Mouse (Mus musculus) hindbrain, postnatal 0 days (tissue): ENCODE measurements around the gene Ptgr2. TPM values are rescaled to one million over a fixed set of nuclear protein-coding genes. Genes with fewer than 3 reads are reported as not detected.
A peak's percentile ranks its signal among the peaks of the same experiment; 100 is the strongest.

Experiments
- ATAC-seq: fragments of 200-750 bp; cut with Nextera tagmentation; 2 replicates; pipeline ENCODE4 v1.8.0; 2017; ENCODE audit warnings: mild to moderate bottlenecking, moderate TSS enrichment, moderate library complexity
- DNase-seq: peaks from one replicate; pipeline ENCODE4 v3.0.0-alpha.2; 2015; ENCODE audit warnings: low spot score
- H3K27ac ChIP-seq: fragments of 300-500 bp; sonication (generic); 2 replicates; pipeline ENCODE4 v1.5.1; 2014; ENCODE audit warnings: mild to moderate bottlenecking
- H3K27me3 ChIP-seq: fragments of 300-500 bp; sonication (generic); 2 replicates; pipeline ENCODE4 v1.6.1; 2014; ENCODE audit warnings: low read length, mixed read lengths; ENCODE audit not compliant: insufficient read depth
- H3K36me3 ChIP-seq: fragments of 300-500 bp; sonication (generic); 2 replicates; pipeline ENCODE4 v1.6.1; 2014; ENCODE audit warnings: low read length, mixed read lengths; ENCODE audit not compliant: insufficient read depth
- H3K4me1 ChIP-seq: fragments of 300-500 bp; sonication (generic); 2 replicates; pipeline ENCODE4 v1.6.1; 2014; ENCODE audit warnings: antibody characterized with exemption, low read length, mixed read lengths; ENCODE audit not compliant: insufficient read depth
- H3K4me2 ChIP-seq: fragments of 300-500 bp; sonication (generic); 2 replicates; pipeline ENCODE4 v1.6.1; 2014; ENCODE audit warnings: low read depth, mild to moderate bottlenecking, low read length, moderate library complexity, mixed read lengths
- H3K4me3 ChIP-seq: fragments of 300-500 bp; sonication (generic); 2 replicates; pipeline ENCODE4 v1.5.1; 2014; ENCODE audit warnings: low read length
- H3K9ac ChIP-seq: fragments of 300-500 bp; sonication (generic); replicated peaks from 2 replicates; pipeline ENCODE4 v1.6.1; 2014; ENCODE audit warnings: mild to moderate bottlenecking, low read length, moderate library complexity, mixed read lengths
- H3K9me3 ChIP-seq: fragments of 300-500 bp; sonication (generic); 2 replicates; pipeline ENCODE4 v1.6.1; 2016; ENCODE audit warnings: low read length, mixed read lengths
- CTCF ChIP-seq: IDR thresholded peaks from 2 replicates; pipeline ENCODE4 v1.5.1; 2016; ENCODE audit warnings: antibody characterized with exemption, control low read depth, low read depth
- WGBS: fragments of 180-500 bp; shearing (Covaris S2); extraction: QIAGEN DNeasy Blood & Tissue Kit; methylation state at CpG from one replicate; pipeline ENCODE4 v1.1.7; 2014; 5-methylcytosine and 5-hydroxymethylcytosine counted together
- polyA plus RNA-seq: library from polyadenylated mRNA; unstranded; fragments of >200 nt; fragmentation: Nextera tagmentation; extraction: Ambion mirVana; gene quantifications from 2 replicates; pipeline ENCODE4 v1.2.1, GENCODE M21; 2015
- total RNA-seq: library from RNA; depleted of rRNA; stranded (reverse); fragments of >200 nt; gene quantifications from 2 replicates; pipeline ENCODE4 v1.2.3, GENCODE M21; 2014

Ptgr2 gene
- total and polyA plus RNA-seq, 2 experiments from 2014 or later = 10.2 to 20.3 TPM

DNA sequence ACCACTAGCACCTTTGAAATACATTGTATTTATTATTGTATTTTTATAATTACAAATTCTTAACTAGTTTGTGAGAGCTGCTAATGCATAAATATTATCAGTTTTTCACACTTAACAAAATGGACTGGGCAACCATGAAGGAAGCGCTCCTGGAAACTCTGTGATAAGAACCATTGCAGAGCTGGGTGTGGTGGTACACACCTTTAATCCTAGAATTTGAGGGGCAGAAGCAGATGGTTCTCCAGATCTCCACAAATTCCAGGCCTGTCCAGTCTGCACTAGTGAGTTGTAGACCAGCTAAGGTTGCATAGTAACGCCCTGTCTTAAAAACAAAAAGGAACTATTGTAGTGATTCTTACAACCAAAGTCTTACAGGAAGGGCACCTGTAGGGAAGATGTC lies 14.2 kb downstream of the Ptgr2 start:
- Histone ChIP-seq H3K4me2 (no peak overlapping the region), H3K9me3 (no peaks in the 10 kb centered on the region), H3K4me3 (no peak overlapping the region), H3K4me1 (no peaks in the 10 kb centered on the region), H3K27ac (no peak overlapping the region), H3K9ac (no peak overlapping the region), H3K27me3 (no peaks in the 10 kb centered on the region), H3K36me3 (peaks cover 9% of the 10 kb centered on the region; the same call in 1 of the 2 replicates)
- no peak for DNase-seq
- no peak for TF ChIP-seq CTCF
- 99% methylated on average over 2 of the region's 2 CpGs for WGBS
- ATAC-seq = no peak

- DNase-seq (no peak), ATAC-seq (no peak)
- TF ChIP-seq CTCF = no peak
- no peaks in the 10 kb centered on the region for H3K27me3 ChIP-seq
- no peaks in the 10 kb centered on the region for H3K4me1 ChIP-seq
- no peak overlapping the region for H3K27ac ChIP-seq
- H3K36me3 ChIP-seq = peaks cover 17% of the 10 kb centered on the region
- H3K9me3 ChIP-seq = no peaks in the 10 kb centered on the region
- no peak overlapping the region for H3K9ac ChIP-seq
- H3K4me2 ChIP-seq = no peak overlapping the region
- H3K4me3 ChIP-seq = no peak overlapping the region
- WGBS = 88% methylated on average over 5 of the region's 5 CpGs
Observed at GRCm38 (mm10) chr12:84304101-84304500, 19.1 kb downstream of the Ptgr2 start.

- Histone ChIP-seq H3K9me3 (no peaks in the 10 kb centered on the region), H3K36me3 (peaks cover 17% of the 10 kb centered on the region), H3K9ac (no peak overlapping the region), H3K4me3 (no peak overlapping the region), H3K27me3 (no peaks in the 10 kb centered on the region), H3K4me2 (no peak overlapping the region), H3K4me1 (no peaks in the 10 kb centered on the region), H3K27ac (no peak overlapping the region)
- no peak for ATAC-seq
- DNase-seq = no peak
- no peak for TF ChIP-seq CTCF
- 100% methylated on average over 1 of the region's 1 CpGs for WGBS
Observed at GRCm38 (mm10) chr12:84304554-84304953, 19.5 kb downstream of the Ptgr2 start.

- DNase-seq = no peak
- Histone ChIP-seq H3K36me3 (peaks cover 8% of the 10 kb centered on the region), H3K9me3 (no peaks in the 10 kb centered on the region), H3K4me3 (no peak overlapping the region), H3K27me3 (no peaks in the 10 kb centered on the region), H3K4me1 (no peaks in the 10 kb centered on the region), H3K9ac (no peak overlapping the region), H3K4me2 (no peak overlapping the region), H3K27ac (no peak overlapping the region)
- WGBS = 85% methylated on average over 3 of the region's 5 CpGs
- no peak for ATAC-seq
- TF ChIP-seq CTCF = no peak
Observed at GRCm38 (mm10) chr12:84311306-84311705, 26.3 kb downstream of the Ptgr2 start.

- Histone ChIP-seq H3K9ac (peak overlapping the region; percentile 97), H3K4me3 (peak overlapping the region; percentile 100), H3K36me3 (no peaks in the 10 kb centered on the region), H3K4me2 (peak overlapping the region; percentile 77), H3K27me3 (no peaks in the 10 kb centered on the region), H3K9me3 (no peaks in the 10 kb centered on the region), H3K4me1 (peaks cover 5% of the 10 kb centered on the region; the same call in 1 of the 2 replicates), H3K27ac (peak overlapping the region; percentile 93)
- TF ChIP-seq CTCF = no peak
- WGBS = 44% methylated on average over 7 of the region's 7 CpGs
- DNase-seq = no peak
- no peak for ATAC-seq
Observed at GRCm38 (mm10) chr12:84316006-84316405, 31.0 kb downstream of the Ptgr2 start.

GRCm38 (mm10) chr12:84316721-84317621 lies 31.9 kb downstream of the Ptgr2 start, which contains the start of gene Zfp410:
TSS of gene Zfp410 (plus strand) at chr12:84316852.
- under 1% methylated on average over 75 of the region's 77 CpGs for WGBS
- ATAC-seq (peak; percentile 94), DNase-seq (peak; percentile 88)
- Histone ChIP-seq H3K9me3 (no peaks in the 10 kb centered on the region), H3K27ac (peak within 1 kb of the TSS; percentile 93), H3K4me2 (peak within 1 kb of the TSS; percentile 77), H3K4me3 (peak within 1 kb of the TSS; percentile 100), H3K4me1 (peaks cover 5% of the 10 kb centered on the region; the same call in 1 of the 2 replicates), H3K27me3 (no peaks in the 10 kb centered on the region), H3K36me3 (no peaks in the 10 kb centered on the region), H3K9ac (peak within 1 kb of the TSS; percentile 97)
- TF ChIP-seq CTCF = peak; percentile 11; the same call in 1 of the 2 replicates

DNA sequence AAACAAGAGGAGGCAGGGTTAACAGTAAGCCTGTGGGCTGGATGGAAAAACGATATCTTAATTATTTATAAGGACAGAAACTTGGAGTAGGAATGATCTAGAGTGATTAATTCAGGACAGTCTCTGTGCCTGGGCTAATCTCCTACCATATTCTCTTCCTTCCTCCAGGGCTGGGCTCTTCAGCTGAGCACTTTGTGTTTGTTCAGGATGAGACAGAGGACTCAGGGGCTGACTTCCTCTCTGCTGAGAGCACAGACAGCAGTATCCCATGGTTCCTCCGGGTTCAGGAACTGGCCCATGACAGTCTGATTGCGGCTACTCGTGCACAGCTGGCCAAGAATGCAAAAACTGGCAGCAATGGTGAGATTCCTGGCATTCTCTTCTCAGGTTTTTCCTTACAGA lies 42.1 kb downstream of the Ptgr2 start:
- Histone ChIP-seq H3K9me3 (no peaks in the 10 kb centered on the region), H3K4me1 (no peaks in the 10 kb centered on the region), H3K9ac (no peak overlapping the region), H3K36me3 (peaks cover 38% of the 10 kb centered on the region), H3K27ac (no peak overlapping the region), H3K27me3 (no peaks in the 10 kb centered on the region), H3K4me2 (no peak overlapping the region), H3K4me3 (no peak overlapping the region)
- WGBS = 76% methylated on average over 4 of the region's 4 CpGs
- no peak for ATAC-seq
- TF ChIP-seq CTCF = no peak
- no peak for DNase-seq
